Mouse (Mus musculus) lung, adult 2 months (tissue): ENCODE data around the gene Ppm1b.

ENCODE experiments used
- CTCF ChIP-seq: fragments of 200-500 bp; IDR thresholded peaks from 2 replicates; pipeline ENCODE4 v1.5.1; 2011; ENCODE audit warnings: mild to moderate bottlenecking, low read length, control low read depth; ENCODE audit not compliant: insufficient read depth
- POLR2A ChIP-seq: fragments of 200-500 bp; IDR thresholded peaks from 2 replicates; pipeline ENCODE4 v1.6.1; 2011; ENCODE audit warnings: low read depth, mild to moderate bottlenecking, control low read depth, low read length, borderline replicate concordance; ENCODE audit errors: extremely low read depth

DNA sequence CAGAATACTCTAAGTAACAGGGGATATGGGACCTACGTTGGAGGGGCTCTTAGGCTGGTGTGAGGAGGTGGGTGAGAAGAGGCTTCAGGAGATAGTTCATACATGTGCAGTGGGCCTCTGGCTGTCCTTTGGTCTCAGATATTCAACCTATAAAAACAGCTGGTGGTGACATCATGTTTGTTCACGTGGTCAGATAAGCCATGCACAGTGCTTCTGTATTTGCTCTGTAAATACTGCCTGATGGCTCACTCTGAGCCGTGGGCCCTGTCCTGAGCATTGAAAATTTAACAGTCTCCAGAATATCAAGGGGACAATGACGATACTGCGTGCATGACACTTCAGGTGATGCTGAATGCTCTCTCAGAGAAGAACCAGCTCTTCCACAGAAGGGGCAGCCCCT is 81.3 kb downstream of the Ppm1b start:
- TF ChIP-seq CTCF (no peak), POLR2A (no peak)
